Mouse (Mus musculus) macrophage (primary cell): Measurements from ENCODE around the gene Gbp3. TPM values are rescaled to one million over a fixed set of nuclear protein-coding genes. Genes with fewer than 3 reads are reported as not detected.

Source experiments
- H3K27ac ChIP-seq: fragments of 350-480 bp; formaldehyde crosslinking; 2 replicates; pipeline ENCODE4 v1.9.0; 2021
- H3K36me3 ChIP-seq: fragments of 350-480 bp; formaldehyde crosslinking; 2 replicates; pipeline ENCODE4 v1.9.0; 2021; ENCODE audit errors: inconsistent target
- H3K4me3 ChIP-seq: fragments of 350-480 bp; formaldehyde crosslinking; 2 replicates; pipeline ENCODE4 v1.9.0; 2021; ENCODE audit errors: inconsistent target
- H3K79me2 ChIP-seq: fragments of 350-480 bp; formaldehyde crosslinking; 2 replicates; pipeline ENCODE4 v1.9.0; 2021; ENCODE audit errors: inconsistent target
- WGBS: methylation state at CpG from one replicate; pipeline ENCODE4 v1.1.7; 2026; ENCODE audit warnings: inconsistent platforms; ENCODE audit not compliant: missing documents; 5-methylcytosine and 5-hydroxymethylcytosine counted together
- polyA plus RNA-seq: library from polyadenylated mRNA; stranded (reverse); fragments of 250-400 nt; gene quantifications from 3 replicates; pipeline ENCODE4 v1.2.4, GENCODE M21; 2018; ENCODE audit warnings: inconsistent platforms

Gbp3 gene
- polyA plus RNA-seq, 1 experiment from 2014 or later, result 33.4 TPM

DNA sequence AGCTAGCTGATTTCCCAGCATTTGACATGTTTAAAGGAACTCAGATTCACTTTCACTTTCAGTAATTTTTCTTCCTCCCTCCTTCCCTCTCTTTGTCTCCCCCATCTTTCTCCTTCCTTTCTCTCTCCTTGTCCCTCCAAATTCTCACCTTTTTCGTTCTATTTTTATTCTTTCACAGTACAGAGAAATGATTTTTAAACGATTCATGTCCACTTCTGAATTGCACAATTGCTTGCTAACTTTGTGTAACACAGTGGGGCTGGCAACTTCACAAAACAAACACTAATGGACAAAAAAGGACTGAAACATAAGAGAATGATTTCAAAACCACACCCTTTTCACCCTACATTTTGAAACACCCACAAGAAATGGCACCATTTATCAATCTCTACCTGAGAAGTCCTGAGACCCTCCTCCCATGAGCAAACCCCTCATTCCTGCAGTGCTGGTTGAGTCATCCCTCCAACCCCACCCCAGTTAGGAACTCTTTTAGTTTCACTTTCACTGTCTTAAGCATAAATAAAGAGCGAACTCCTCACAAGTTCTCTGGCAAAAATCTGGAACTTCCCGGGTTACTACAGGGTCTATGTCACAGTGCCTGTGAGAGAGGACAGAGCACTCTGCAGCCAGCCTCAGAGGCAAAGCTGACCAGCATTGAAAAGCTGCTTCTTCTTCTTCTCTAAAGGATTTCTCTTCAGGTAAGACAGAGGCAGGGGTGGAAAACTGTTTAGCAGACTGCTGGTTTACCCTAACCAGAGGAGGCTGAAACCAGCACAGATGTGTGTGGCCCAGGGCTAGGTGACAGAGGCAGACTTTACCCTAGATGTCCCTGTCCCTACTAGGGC lies 60.5 kb downstream of the Gbp3 start, which contains the start of gene Gbp2:
Gbp2 (plus strand) TSS at position 492 of the 845 bp plus-strand sequence.
- Histone ChIP-seq H3K36me3 (peaks cover 21% of the 10 kb centered on the region), H3K27ac (peak within 1 kb of the TSS; percentile 56), H3K4me3 (peak within 1 kb of the TSS; percentile 41), H3K79me2 (peaks cover 9% of the 10 kb centered on the region; the same call in 1 of the 2 replicates)
- WGBS, result 0% methylated on average over 4 of the region's 4 CpGs

DNA sequence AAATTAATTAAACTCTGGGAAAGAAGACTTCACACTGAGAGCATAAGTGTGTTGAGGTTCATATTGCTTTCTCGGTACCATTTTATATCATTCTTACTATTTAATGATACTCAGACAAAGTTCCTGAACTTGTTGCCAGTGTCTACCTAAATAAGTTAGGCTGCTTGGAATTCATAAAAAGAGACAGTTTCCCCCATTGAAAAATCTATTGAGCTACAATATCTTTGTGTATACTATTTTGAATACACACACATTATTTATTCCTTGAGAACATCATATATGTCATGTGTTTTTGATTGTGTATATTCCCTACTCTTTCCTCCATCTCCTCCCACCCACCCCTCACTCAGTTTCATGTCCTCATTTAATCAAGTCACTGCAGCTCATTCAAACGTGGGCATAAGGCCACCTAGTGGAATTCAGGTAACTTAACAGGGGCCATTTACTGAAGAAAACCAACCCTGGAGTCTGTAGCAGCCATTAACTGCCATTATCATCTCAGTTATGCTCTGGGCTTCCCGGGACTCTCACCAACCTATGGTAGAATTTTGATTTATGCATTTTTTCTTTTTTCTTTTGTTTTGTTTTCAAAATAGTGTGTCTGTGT lies 61.2 kb downstream of the Gbp3 start:
- Histone ChIP-seq H3K36me3 (peaks cover 28% of the 10 kb centered on the region), H3K27ac (peak overlapping the region; percentile 56), H3K4me3 (peak overlapping the region; percentile 41), H3K79me2 (peaks cover 9% of the 10 kb centered on the region; the same call in 1 of the 2 replicates)
- WGBS, result 15% methylated on average over 3 of the region's 3 CpGs

Other genes starting within 250 kb of the Gbp3 start
- 24.0 to 43.7 TPM (median 39.2 TPM) in 3 replicates for gene Pdlim5, start 164.3 kb upstream of the Gbp3 start, polyA plus RNA-seq
- 6.2 to 68.6 TPM (median 14.6 TPM) in 3 replicates for gene Gbp5, start 66.0 kb upstream of the Gbp3 start, polyA plus RNA-seq
- 9.7 to 74.3 TPM (median 22.4 TPM) in 3 replicates for gene Gbp7, start 29.7 kb upstream of the Gbp3 start, polyA plus RNA-seq
- 0.32 to 0.66 TPM in 2 of 3 replicates, not detected in the other for gene Gbp2b, start 34.8 kb downstream of the Gbp3 start, polyA plus RNA-seq
- gene Gbp2, start 60.6 kb downstream of the Gbp3 start, polyA plus RNA-seq, result 22.4 to 246 TPM (median 54.9 TPM) in 3 replicates
- gene Kyat3, start 141.0 kb downstream of the Gbp3 start, polyA plus RNA-seq, result 2.1 to 2.7 TPM (median 2.7 TPM) in 3 replicates
- 50.6 to 61.4 TPM (median 51.3 TPM) in 3 replicates for gene Gtf2b, start 205.0 kb downstream of the Gbp3 start, polyA plus RNA-seq